Mouse (Mus musculus) embryonic fibroblast, embryonic 13.5 days (primary cell): Measurements from ENCODE around the gene Il12a. TPM values are rescaled to one million over a fixed set of nuclear protein-coding genes. Genes with fewer than 3 reads are reported as not detected.

Experiments
- H3K27ac ChIP-seq: 2 replicates; pipeline ENCODE4 v1.5.1; 2012; ENCODE audit warnings: low read length, control low read depth, inconsistent platforms; ENCODE audit not compliant: insufficient read depth
- H3K4me1 ChIP-seq: 2 replicates; pipeline ENCODE4 v1.6.1; 2011; ENCODE audit warnings: low read length; ENCODE audit not compliant: control insufficient read depth, insufficient read depth
- H3K4me3 ChIP-seq: 2 replicates; pipeline ENCODE4 v1.5.1; 2011; ENCODE audit warnings: mild to moderate bottlenecking, control low read depth, low read length; ENCODE audit not compliant: insufficient read depth
- CTCF ChIP-seq: IDR thresholded peaks from 2 replicates; pipeline ENCODE4 v1.5.1; 2011; ENCODE audit warnings: mild to moderate bottlenecking, control low read depth, low read length, moderate library complexity, borderline replicate concordance; ENCODE audit not compliant: insufficient read depth
- POLR2A ChIP-seq: IDR thresholded peaks from 2 replicates; pipeline ENCODE4 v1.6.1; 2011; ENCODE audit warnings: low read depth, mild to moderate bottlenecking, control low read depth, low read length, moderate library complexity
- polyA plus RNA-seq: library from polyadenylated mRNA; stranded (reverse); fragments of >200 nt; gene quantifications from 2 replicates; pipeline ENCODE4 v1.2.4, GENCODE M21; 2011; ENCODE audit warnings: low read depth; ENCODE audit not compliant: missing spikeins, insufficient read length

The Il12a gene
- polyA plus RNA-seq, 1 experiment, result not detected

GRCm38 (mm10) chr3:68664337-68664736, 26.1 kb upstream of the Il12a start:
- Histone ChIP-seq H3K4me3 (no peak overlapping the region), H3K27ac (no peak overlapping the region), H3K4me1 (no peaks in the 10 kb centered on the region)
- TF ChIP-seq POLR2A (no peak), CTCF (no peak)

GRCm38 (mm10) chr3:68666377-68666776, 24.1 kb upstream of the Il12a start:
- Histone ChIP-seq H3K27ac (no peak overlapping the region), H3K4me1 (no peaks in the 10 kb centered on the region), H3K4me3 (no peak overlapping the region)
- TF ChIP-seq CTCF (no peak), POLR2A (no peak)

- Histone ChIP-seq H3K4me1 (no peaks in the 10 kb centered on the region), H3K27ac (no peak overlapping the region), H3K4me3 (no peak overlapping the region)
- TF ChIP-seq POLR2A (no peak), CTCF (no peak)
Measured at GRCm38 (mm10) chr3:68667852-68668251, 22.6 kb upstream of the Il12a start.

GRCm38 (mm10) chr3:68669418-68669974, 20.9 kb upstream of the Il12a start:
- TF ChIP-seq CTCF (no peak), POLR2A (no peak)
- Histone ChIP-seq H3K4me3 (no peak overlapping the region), H3K27ac (no peak overlapping the region), H3K4me1 (no peaks in the 10 kb centered on the region)

GRCm38 (mm10) chr3:68674721-68675120, 15.7 kb upstream of the Il12a start:
- no peak overlapping the region for H3K27ac ChIP-seq
- peaks cover 2% of the 10 kb centered on the region; the same call in 1 of the 2 replicates for H3K4me1 ChIP-seq
- no peak for TF ChIP-seq POLR2A
- no peak for TF ChIP-seq CTCF
- H3K4me3 ChIP-seq, result no peak overlapping the region

- TF ChIP-seq POLR2A, result no peak
- TF ChIP-seq CTCF, result no peak
- H3K27ac ChIP-seq, result no peak overlapping the region
- H3K4me3 ChIP-seq, result no peak overlapping the region
- peaks cover 2% of the 10 kb centered on the region; the same call in 1 of the 2 replicates for H3K4me1 ChIP-seq
Measured at GRCm38 (mm10) chr3:68675216-68675835, 15.1 kb upstream of the Il12a start.

- H3K4me1 ChIP-seq, result peaks cover 2% of the 10 kb centered on the region; the same call in 1 of the 2 replicates
- H3K27ac ChIP-seq, result no peak overlapping the region
- H3K4me3 ChIP-seq, result no peak overlapping the region
- TF ChIP-seq POLR2A (no peak), CTCF (no peak)
Measured at GRCm38 (mm10) chr3:68675980-68676678, 14.3 kb upstream of the Il12a start.

- Histone ChIP-seq H3K4me3 (0 out of 2 replicates have a peak overlapping the region, but pooled peaks have one; percentile 1), H3K27ac (peak overlapping the region; percentile 58), H3K4me1 (peaks cover 2% of the 10 kb centered on the region; the same call in 1 of the 2 replicates)
- TF ChIP-seq POLR2A (no peak), CTCF (no peak)
Measured at GRCm38 (mm10) chr3:68676831-68677303, 13.6 kb upstream of the Il12a start.

GRCm38 (mm10) chr3:68678805-68679585, 11.4 kb upstream of the Il12a start:
- no peak overlapping the region for H3K4me3 ChIP-seq
- TF ChIP-seq CTCF (no peak), POLR2A (no peak)
- peaks cover 2% of the 10 kb centered on the region; the same call in 1 of the 2 replicates for H3K4me1 ChIP-seq

More at GRCm38 (mm10) chr3:68678805-68679585, 11.4 kb upstream of the Il12a start:
- H3K27ac ChIP-seq, result no peak overlapping the region
